Mouse (Mus musculus) ES-Bruce4 (cell line): ENCODE data around the gene Lhfpl5.

Experiments
- CTCF ChIP-seq: IDR thresholded peaks from one replicate; pipeline ENCODE4 v1.8.1; 2011; ENCODE audit warnings: low read depth, low read length
- EP300 ChIP-seq: IDR thresholded peaks from 2 replicates; pipeline ENCODE4 v1.6.1; 2011; ENCODE audit warnings: low read depth, low read length; ENCODE audit not compliant: insufficient read depth
- POLR2A ChIP-seq: IDR thresholded peaks from one replicate; pipeline ENCODE4 v1.8.1; 2011; ENCODE audit warnings: low read length; ENCODE audit not compliant: insufficient read depth

DNA sequence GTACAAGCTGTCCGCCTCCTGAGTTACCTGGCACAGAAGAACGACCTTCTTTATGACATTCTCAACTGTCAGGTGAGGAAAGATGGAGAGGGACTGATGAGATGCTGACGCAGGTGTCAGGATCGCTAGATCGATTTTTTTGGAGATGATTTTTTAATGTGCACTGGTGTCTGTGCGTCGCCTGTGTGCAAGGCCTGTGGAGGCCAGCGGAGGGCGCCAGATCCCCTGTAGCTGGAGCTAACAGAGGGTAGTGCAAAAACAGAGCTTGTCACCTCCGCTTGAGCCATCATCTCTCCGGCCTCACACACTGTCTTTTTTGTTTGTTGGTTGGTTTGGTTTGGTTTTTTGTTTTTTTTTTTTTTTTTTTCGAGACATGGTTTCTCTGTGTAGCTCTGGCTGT, 37.6 kb upstream of the Lhfpl5 start:
- TF ChIP-seq EP300 (no peak), CTCF (peak; percentile 87), POLR2A (no peak)
